Mouse (Mus musculus): ENCODE results near the gene Dclk1. TPM values are rescaled to one million over a fixed set of nuclear protein-coding genes. Genes with fewer than 3 reads are reported as not detected.

Gene Dclk1
- polyA plus RNA-seq, 1 experiment, result 7.1 TPM

- no peak for DNase-seq (ENCODE audit: low read depth)
Observed at GRCm38 (mm10) chr3:55539811-55540293, 297.7 kb downstream of the Dclk1 start.

GRCm38 (mm10) chr3:55540406-55541140, 298.4 kb downstream of the Dclk1 start:
- no peak for DNase-seq (ENCODE audit: low read depth)

GRCm38 (mm10) chr3:55541799-55542198, 299.6 kb downstream of the Dclk1 start:
- DNase-seq (ENCODE audit: low read depth), result no peak

GRCm38 (mm10) chr3:55542310-55542709, 300.1 kb downstream of the Dclk1 start:
- no peak for DNase-seq (ENCODE audit: low read depth)

GRCm38 (mm10) chr3:55542947-55543346, 300.8 kb downstream of the Dclk1 start:
- no peak for DNase-seq (ENCODE audit: low read depth)

- no peak for DNase-seq (ENCODE audit: low read depth)
Observed at GRCm38 (mm10) chr3:55543929-55544684, 301.9 kb downstream of the Dclk1 start.

- no peak for DNase-seq (ENCODE audit: low read depth)
Observed at GRCm38 (mm10) chr3:55545296-55545695, 303.1 kb downstream of the Dclk1 start.

- no peak for DNase-seq (ENCODE audit: low read depth)
Observed at GRCm38 (mm10) chr3:55545916-55546315, 303.8 kb downstream of the Dclk1 start.

- no peak for DNase-seq (ENCODE audit: low read depth)
Observed at GRCm38 (mm10) chr3:55547106-55547505, 304.9 kb downstream of the Dclk1 start.

GRCm38 (mm10) chr3:55549376-55549775, 307.2 kb downstream of the Dclk1 start:
- DNase-seq (ENCODE audit: low read depth), result no peak

- DNase-seq (ENCODE audit: low read depth), result no peak
Observed at GRCm38 (mm10) chr3:55550962-55551361, 308.8 kb downstream of the Dclk1 start.

- DNase-seq (ENCODE audit: low read depth), result no peak
Observed at GRCm38 (mm10) chr3:55551912-55552311, 309.7 kb downstream of the Dclk1 start.

GRCm38 (mm10) chr3:55553031-55553430, 310.9 kb downstream of the Dclk1 start:
- no peak for DNase-seq (ENCODE audit: low read depth)

- DNase-seq (ENCODE audit: low read depth), result no peak
Observed at GRCm38 (mm10) chr3:55555848-55556247, 313.7 kb downstream of the Dclk1 start.

GRCm38 (mm10) chr3:55558570-55558969, 316.4 kb downstream of the Dclk1 start:
- DNase-seq (ENCODE audit: low read depth), result no peak

GRCm38 (mm10) chr3:55567476-55567875, 325.3 kb downstream of the Dclk1 start:
- no peak for DNase-seq (ENCODE audit: low read depth)

GRCm38 (mm10) chr3:55569539-55569938, 327.4 kb downstream of the Dclk1 start:
- DNase-seq (ENCODE audit: low read depth), result no peak

GRCm38 (mm10) chr3:55571034-55571433, 328.9 kb downstream of the Dclk1 start:
- DNase-seq (ENCODE audit: low read depth), result no peak

GRCm38 (mm10) chr3:55571552-55572296, 329.6 kb downstream of the Dclk1 start:
- DNase-seq (ENCODE audit: low read depth), result no peak

GRCm38 (mm10) chr3:55572297-55572681, 330.1 kb downstream of the Dclk1 start:
- no peak for DNase-seq (ENCODE audit: low read depth)

- no peak for DNase-seq (ENCODE audit: low read depth)
Observed at GRCm38 (mm10) chr3:55574003-55574402, 331.8 kb downstream of the Dclk1 start.

- DNase-seq (ENCODE audit: low read depth), result no peak
Observed at GRCm38 (mm10) chr3:55587434-55587971, 345.3 kb downstream of the Dclk1 start.

All from gonadal fat pad, adult 2 months (tissue).